Mouse (Mus musculus): ENCODE measurements around the gene Ccnk. TPM values are rescaled to one million over a fixed set of nuclear protein-coding genes. Genes with fewer than 3 reads are reported as not detected.

Gene Ccnk
- 2.3 and 3.0 TPM in 2 replicates for polyA plus RNA-seq (2016; fragmentation: Nextera tagmentation; extraction: Ambion mirVana)

GRCm38 (mm10) chr12:108179321-108180266 lies at the start of gene Ccnk:
Ccnk (plus strand) TSS chr12:108179579.
- Histone ChIP-seq H3K4me3 (peak within 1 kb of the TSS; percentile 99), H3K4me1 (peaks cover 46% of the 10 kb centered on the region), H3K9me3 (replicated peaks) (no peaks in the 10 kb centered on the region), H3K9ac (peak within 1 kb of the TSS; percentile 98), H3K4me2 (peak within 1 kb of the TSS; percentile 95), H3K27me3 (replicated peaks) (no peaks in the 10 kb centered on the region), H3K36me3 (peaks cover 41% of the 10 kb centered on the region), H3K27ac (peak within 1 kb of the TSS; percentile 95)
- under 1% methylated on average over 80 of the region's 82 CpGs for WGBS (ENCODE audit: insufficient replicate concordance)
- peak; percentile 95 for ATAC-seq

DNA sequence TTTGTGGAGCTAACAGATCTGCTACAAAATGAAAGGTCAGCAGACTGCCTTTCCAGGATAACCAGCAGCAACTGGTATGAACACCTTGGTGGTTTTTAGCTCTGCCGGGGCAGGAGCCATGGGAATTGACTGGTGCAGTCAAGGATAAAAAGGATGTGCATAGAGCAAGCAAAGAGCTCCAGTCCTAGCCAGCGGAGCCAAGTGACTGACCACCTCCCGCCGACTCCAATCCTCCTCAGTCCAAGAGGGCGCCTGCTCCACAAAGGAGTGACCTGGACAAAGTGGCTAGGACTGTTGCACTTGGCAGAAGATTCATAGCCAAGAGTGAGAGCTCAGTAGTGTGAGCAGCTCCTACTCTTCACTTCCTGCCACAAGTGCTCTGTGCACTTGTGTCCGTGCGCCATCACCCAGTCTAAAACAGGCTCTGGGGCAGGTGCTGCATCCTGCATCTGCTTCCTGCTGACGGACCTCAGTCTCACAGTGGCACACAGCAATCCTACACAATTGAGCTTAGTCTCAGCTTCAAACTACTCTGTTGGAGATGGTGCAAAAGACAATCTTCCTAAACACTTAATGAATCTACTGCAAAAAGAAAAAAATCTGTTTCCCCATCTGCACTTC lies 46.8 kb upstream of the Ccnk start:
- Histone ChIP-seq H3K27me3 (replicated peaks) (no peaks in the 10 kb centered on the region), H3K27ac (no peak overlapping the region), H3K4me1 (no peaks in the 10 kb centered on the region), H3K9me3 (replicated peaks) (no peaks in the 10 kb centered on the region), H3K4me2 (no peak overlapping the region), H3K9ac (no peak overlapping the region), H3K4me3 (no peak overlapping the region), H3K36me3 (peaks cover 93% of the 10 kb centered on the region)
- no peak for ATAC-seq
- WGBS (ENCODE audit: insufficient replicate concordance), result 89% methylated on average over 8 of the region's 8 CpGs

DNA sequence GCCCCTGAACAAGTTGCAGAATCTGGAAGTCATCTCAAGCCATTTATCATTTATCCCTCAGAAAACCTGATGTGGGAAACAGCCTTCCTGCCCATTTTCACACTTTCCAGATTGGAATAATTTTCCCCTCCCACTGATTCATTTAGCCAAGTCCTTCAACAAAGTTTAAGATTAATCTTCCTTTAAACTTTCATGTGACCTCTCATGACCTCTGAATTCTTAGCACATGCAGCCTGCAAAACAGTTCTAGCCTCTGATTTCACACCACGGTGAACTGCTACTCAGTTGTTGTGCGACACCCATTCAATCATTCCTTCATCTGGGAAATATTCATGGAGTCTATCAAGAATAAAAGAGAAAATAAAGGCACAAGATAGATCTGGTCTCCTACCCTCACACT lies 46.2 kb upstream of the Ccnk start:
- H3K27me3 ChIP-seq (replicated peaks), result no peaks in the 10 kb centered on the region
- peaks cover 91% of the 10 kb centered on the region for H3K36me3 ChIP-seq
- no peaks in the 10 kb centered on the region for H3K9me3 ChIP-seq (replicated peaks)
- no peak overlapping the region for H3K9ac ChIP-seq
- no peak for ATAC-seq
- H3K4me3 ChIP-seq, result no peak overlapping the region
- no peak overlapping the region for H3K27ac ChIP-seq
- no peak overlapping the region for H3K4me2 ChIP-seq
- 88% methylated on average over 2 of the region's 2 CpGs for WGBS (ENCODE audit: insufficient replicate concordance)
- H3K4me1 ChIP-seq, result no peaks in the 10 kb centered on the region

DNA sequence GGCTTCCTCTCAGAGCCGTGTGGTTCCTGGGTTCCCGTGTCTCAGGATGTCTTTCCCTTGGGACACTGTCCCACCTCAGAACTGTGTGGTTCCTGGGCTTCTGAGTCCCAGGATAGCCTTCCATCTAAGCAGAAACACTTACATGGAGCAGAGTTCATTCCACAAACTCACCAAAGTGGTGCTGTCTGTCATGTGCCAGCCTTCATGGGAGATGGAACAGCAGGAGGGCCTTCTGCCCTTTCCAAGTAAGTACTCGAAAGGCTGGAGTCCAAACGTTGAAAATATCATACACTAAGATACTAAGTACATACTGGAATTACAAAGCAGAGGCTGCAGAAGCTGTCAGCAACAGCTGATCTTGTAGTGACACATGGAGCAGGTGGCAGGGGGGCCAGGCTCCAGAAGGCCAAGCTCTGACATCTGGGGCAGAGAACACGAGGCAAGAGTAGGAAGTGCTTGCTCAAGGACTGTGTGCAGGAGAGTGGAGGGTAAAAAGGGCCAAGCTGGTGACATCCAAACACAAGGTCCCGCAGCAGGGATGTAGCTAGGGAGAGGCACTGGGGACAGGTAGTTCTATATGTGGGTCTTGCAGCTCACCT lies 43.7 kb upstream of the Ccnk start:
- Histone ChIP-seq H3K27ac (no peak overlapping the region), H3K27me3 (replicated peaks) (no peaks in the 10 kb centered on the region), H3K4me3 (no peak overlapping the region), H3K9me3 (replicated peaks) (no peaks in the 10 kb centered on the region), H3K4me2 (no peak overlapping the region), H3K9ac (no peak overlapping the region), H3K4me1 (peaks cover 8% of the 10 kb centered on the region; the same call in 1 of the 2 replicates), H3K36me3 (peaks cover 84% of the 10 kb centered on the region)
- no peak for ATAC-seq
- WGBS (ENCODE audit: insufficient replicate concordance), result 69% methylated on average over 6 of the region's 6 CpGs

DNA sequence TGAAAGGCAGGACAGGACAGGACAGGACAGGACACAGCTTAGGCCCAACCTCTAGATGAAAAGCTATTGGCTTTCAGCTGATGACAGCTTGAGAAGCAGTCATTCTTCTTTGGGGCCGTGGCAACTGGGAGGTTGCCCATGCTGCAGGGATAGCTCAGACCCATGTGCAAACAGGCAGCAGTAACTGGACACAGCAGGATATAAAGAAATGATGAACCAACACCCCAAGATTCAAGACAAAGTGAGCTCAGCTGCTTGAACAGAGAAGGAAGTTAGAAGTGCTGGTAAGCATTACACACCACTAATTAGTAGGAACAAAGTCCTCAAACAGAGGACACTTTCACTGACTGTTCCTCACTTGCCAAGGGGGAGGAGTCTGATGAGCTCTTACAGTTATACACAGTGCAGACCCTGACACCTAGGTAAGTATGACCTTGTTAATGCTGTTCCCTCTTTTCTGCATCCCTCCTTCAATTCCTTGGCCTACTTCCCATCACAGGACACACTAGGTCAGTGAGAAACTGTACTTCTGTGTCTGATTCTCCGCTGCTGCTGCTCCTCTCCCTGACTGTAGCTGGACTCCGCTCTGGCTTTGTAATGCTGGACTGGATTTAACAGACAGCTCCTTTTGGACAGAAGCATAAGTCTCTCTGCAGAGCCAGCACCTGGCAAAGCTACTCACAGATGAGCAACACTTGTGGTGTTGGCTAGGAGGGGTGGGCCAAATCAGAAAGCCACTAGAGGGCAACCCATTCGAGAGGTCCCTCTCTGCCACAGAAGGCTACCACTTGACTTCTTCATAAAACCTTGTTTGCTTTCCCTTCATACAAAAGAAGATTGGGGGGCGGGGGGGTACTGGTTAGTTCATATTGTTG lies 35.5 kb upstream of the Ccnk start:
- Histone ChIP-seq H3K27me3 (replicated peaks) (no peaks in the 10 kb centered on the region), H3K9me3 (replicated peaks) (no peaks in the 10 kb centered on the region), H3K36me3 (peaks cover 72% of the 10 kb centered on the region), H3K9ac (no peak overlapping the region), H3K4me2 (no peak overlapping the region), H3K4me1 (peaks cover 8% of the 10 kb centered on the region; the same call in 1 of the 2 replicates), H3K4me3 (no peak overlapping the region), H3K27ac (no peak overlapping the region)
- 87% methylated on average over 5 of the region's 5 CpGs for WGBS (ENCODE audit: insufficient replicate concordance)
- no peak for ATAC-seq

DNA sequence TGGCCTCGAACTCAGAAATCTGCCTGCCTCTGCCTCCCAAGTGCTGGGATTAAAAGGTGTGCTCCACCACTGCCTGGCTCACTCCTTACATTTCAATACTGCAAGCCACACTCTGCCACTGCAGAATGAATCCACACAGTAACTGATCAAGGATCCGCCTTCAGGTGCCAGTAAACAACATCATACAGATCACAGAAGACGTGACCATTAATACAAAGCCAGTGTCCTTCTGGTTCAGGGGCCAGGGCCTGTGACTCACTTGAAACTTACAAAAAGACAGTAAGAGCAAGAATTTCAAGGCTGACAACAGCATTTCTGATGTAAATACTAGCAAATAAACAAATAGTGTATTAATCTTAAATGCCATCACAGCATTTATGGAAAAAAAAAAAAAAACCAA lies 34.2 kb upstream of the Ccnk start:
- H3K4me1 ChIP-seq, result peaks cover 5% of the 10 kb centered on the region; the same call in 1 of the 2 replicates
- no peak overlapping the region for H3K4me2 ChIP-seq
- no peak overlapping the region for H3K27ac ChIP-seq
- no peaks in the 10 kb centered on the region for H3K9me3 ChIP-seq (replicated peaks)
- H3K9ac ChIP-seq, result no peak overlapping the region
- no peaks in the 10 kb centered on the region for H3K27me3 ChIP-seq (replicated peaks)
- no peak overlapping the region for H3K4me3 ChIP-seq
- peaks cover 74% of the 10 kb centered on the region for H3K36me3 ChIP-seq
- ATAC-seq, result no peak
- 90% methylated on average over 3 of the region's 3 CpGs for WGBS (ENCODE audit: insufficient replicate concordance)

DNA sequence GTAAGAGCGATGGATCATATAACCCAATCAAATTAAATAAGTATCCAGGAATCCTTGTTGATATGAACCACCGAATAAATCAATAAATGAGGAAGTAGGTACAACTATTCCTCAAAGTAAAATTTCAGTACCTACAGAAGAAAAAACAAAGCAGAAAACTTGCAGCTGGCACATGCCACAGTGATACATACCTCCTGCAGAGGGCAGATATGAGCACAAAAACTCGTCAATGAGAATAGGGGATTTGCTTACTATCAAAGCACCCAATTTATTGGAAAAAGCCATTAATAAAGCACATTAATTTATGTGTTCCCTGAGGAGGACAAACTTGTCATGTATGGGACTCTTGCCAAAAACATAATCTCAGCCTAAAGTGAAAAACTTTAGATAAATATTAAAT lies 29.6 kb upstream of the Ccnk start:
- Histone ChIP-seq H3K4me1 (peaks cover 6% of the 10 kb centered on the region; the same call in 1 of the 2 replicates), H3K36me3 (peaks cover 85% of the 10 kb centered on the region), H3K9me3 (replicated peaks) (no peaks in the 10 kb centered on the region), H3K4me3 (no peak overlapping the region), H3K9ac (no peak overlapping the region), H3K27ac (no peak overlapping the region), H3K4me2 (no peak overlapping the region), H3K27me3 (replicated peaks) (no peaks in the 10 kb centered on the region)
- no peak for ATAC-seq
- 75% methylated on average over 3 of the region's 3 CpGs for WGBS (ENCODE audit: insufficient replicate concordance)

DNA sequence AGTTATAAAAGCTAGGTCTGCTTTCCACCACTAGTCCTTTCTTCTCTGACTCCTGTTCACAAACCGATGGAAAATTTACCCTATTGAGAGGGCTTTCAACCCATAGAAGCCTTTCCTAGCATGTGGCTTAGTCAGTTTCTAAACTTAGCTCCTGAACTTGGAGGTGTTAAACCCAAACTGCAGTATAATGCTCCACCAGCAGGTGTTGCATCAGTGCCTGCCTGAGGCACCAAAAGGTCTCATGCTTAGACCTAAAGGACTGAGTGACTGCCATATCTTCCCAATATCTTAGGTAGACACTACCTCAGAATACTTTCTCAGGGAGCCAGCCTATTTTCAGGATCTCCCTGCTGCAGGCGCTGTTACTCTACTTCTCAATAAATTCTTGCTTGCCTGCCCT lies 26.6 kb upstream of the Ccnk start:
- no peak for ATAC-seq
- Histone ChIP-seq H3K4me2 (no peak overlapping the region), H3K9ac (no peak overlapping the region), H3K36me3 (peaks cover 84% of the 10 kb centered on the region), H3K4me3 (no peak overlapping the region), H3K4me1 (peaks cover 6% of the 10 kb centered on the region; the same call in 1 of the 2 replicates), H3K9me3 (replicated peaks) (no peaks in the 10 kb centered on the region), H3K27me3 (replicated peaks) (no peaks in the 10 kb centered on the region), H3K27ac (no peak overlapping the region)
- WGBS (ENCODE audit: insufficient replicate concordance), result 83% methylated on average over 2 of the region's 2 CpGs

DNA sequence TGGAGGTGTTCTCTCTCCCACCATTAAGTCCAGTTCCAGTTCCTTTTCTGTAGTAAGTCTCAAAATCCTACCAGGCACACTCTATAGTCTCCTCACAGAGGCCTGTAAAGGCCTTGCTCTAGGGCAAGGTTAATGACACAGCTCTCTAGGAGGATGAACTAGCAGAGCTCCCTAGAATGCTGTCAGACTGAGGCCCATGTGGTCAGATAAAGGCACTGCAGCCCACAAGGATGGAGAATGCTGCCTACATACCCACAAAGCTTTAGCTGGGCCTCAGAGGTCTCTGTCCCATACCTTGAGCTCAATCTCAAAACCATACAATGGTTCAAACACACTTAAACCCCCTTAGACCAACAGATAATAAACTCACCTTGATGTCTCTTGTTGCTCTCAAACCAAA lies 19.5 kb upstream of the Ccnk start:
- no peaks in the 10 kb centered on the region for H3K4me1 ChIP-seq
- H3K4me2 ChIP-seq, result no peak overlapping the region
- ATAC-seq, result no peak
- no peak overlapping the region for H3K9ac ChIP-seq
- H3K9me3 ChIP-seq (replicated peaks), result no peaks in the 10 kb centered on the region
- no peak overlapping the region for H3K27ac ChIP-seq
- peaks cover 91% of the 10 kb centered on the region for H3K36me3 ChIP-seq
- no peak overlapping the region for H3K4me3 ChIP-seq
- no peaks in the 10 kb centered on the region for H3K27me3 ChIP-seq (replicated peaks)

GRCm38 (mm10) chr12:108162036-108162435 lies 17.3 kb upstream of the Ccnk start:
- Histone ChIP-seq H3K9me3 (replicated peaks) (no peaks in the 10 kb centered on the region), H3K9ac (no peak overlapping the region), H3K27me3 (replicated peaks) (no peaks in the 10 kb centered on the region), H3K4me2 (no peak overlapping the region), H3K36me3 (peaks cover 72% of the 10 kb centered on the region), H3K27ac (no peak overlapping the region), H3K4me3 (no peak overlapping the region), H3K4me1 (peaks cover 11% of the 10 kb centered on the region)
- no peak for ATAC-seq
- WGBS (ENCODE audit: insufficient replicate concordance), result 95% methylated on average over 1 of the region's 1 CpGs

DNA sequence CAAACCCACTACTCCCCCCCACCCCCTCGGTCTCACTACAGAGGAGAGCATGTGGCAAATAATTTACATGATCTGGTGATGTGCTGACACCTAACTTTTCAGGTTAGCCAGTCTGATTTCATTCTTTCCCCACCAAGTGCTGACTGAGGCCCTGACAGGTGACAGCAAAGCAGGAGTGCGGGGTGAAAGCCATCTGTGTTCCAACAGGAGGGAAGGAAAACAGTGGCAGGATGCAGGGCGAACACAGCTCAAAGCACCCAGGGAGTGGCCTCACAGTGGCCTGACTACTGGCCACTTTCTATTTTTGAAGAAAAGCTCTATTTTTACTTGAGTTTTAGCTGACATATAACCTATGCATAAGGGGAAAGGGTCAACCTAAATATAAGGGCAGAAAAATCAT lies 15.7 kb upstream of the Ccnk start:
- H3K9me3 ChIP-seq (replicated peaks), result no peaks in the 10 kb centered on the region
- no peak overlapping the region for H3K9ac ChIP-seq
- H3K36me3 ChIP-seq, result peaks cover 59% of the 10 kb centered on the region
- peaks cover 17% of the 10 kb centered on the region for H3K4me1 ChIP-seq
- no peak overlapping the region for H3K4me3 ChIP-seq
- 85% methylated on average over 3 of the region's 3 CpGs for WGBS (ENCODE audit: insufficient replicate concordance)
- no peak overlapping the region for H3K4me2 ChIP-seq
- ATAC-seq, result no peak
- H3K27ac ChIP-seq, result no peak overlapping the region
- no peaks in the 10 kb centered on the region for H3K27me3 ChIP-seq (replicated peaks)

Measured in liver, embryonic 12.5 days (tissue).